Mouse (Mus musculus): ENCODE measurements around the gene Tlx1.

GRCm38 (mm10) chr19:45106689-45107088, 43.8 kb upstream of the Tlx1 start:
- TF ChIP-seq POLR2A (IDR thresholded peaks at IDR 0.05; ENCODE audit: borderline replicate concordance, control insufficient read depth, low read depth, low read length) (no peak), CTCF (IDR thresholded peaks at IDR 0.05; ENCODE audit: control insufficient read depth, insufficient read depth, low read length) (no peak)
